Mouse (Mus musculus) heart, postnatal 0 days (tissue): ENCODE data around the gene Gm29797. TPM values are rescaled to one million over a fixed set of nuclear protein-coding genes. Genes with fewer than 3 reads are reported as not detected.
A peak's percentile ranks its signal among the peaks of the same experiment; 100 is the strongest.

Source experiments
- ATAC-seq: fragments of 200-750 bp; cut with Nextera tagmentation; 2 replicates; pipeline ENCODE4 v1.8.0; 2017; ENCODE audit warnings: low read depth, moderate number of reproducible peaks, moderate library complexity; ENCODE audit not compliant: insufficient read depth
- DNase-seq: peaks from one replicate; pipeline ENCODE4 v3.0.0-alpha.2; 2016; ENCODE audit warnings: low spot score
- H3K27ac ChIP-seq: fragments of 300-500 bp; sonication (generic); 2 replicates; pipeline ENCODE4 v1.5.1; 2014; ENCODE audit warnings: low read depth, mild to moderate bottlenecking
- H3K27me3 ChIP-seq: fragments of 300-500 bp; sonication (generic); 2 replicates; pipeline ENCODE4 v1.6.1; 2014; ENCODE audit warnings: low read length, mixed read lengths; ENCODE audit not compliant: control insufficient read depth, insufficient read depth
- H3K36me3 ChIP-seq: fragments of 300-500 bp; sonication (generic); replicated peaks from 2 replicates; pipeline ENCODE4 v1.6.1; 2014; ENCODE audit warnings: low read length, mixed read lengths; ENCODE audit not compliant: control insufficient read depth, insufficient read depth
- H3K4me1 ChIP-seq: fragments of 300-500 bp; sonication (generic); 2 replicates; pipeline ENCODE4 v1.6.1; 2014; ENCODE audit warnings: antibody characterized with exemption; ENCODE audit not compliant: control insufficient read depth, insufficient read depth
- H3K4me2 ChIP-seq: fragments of 300-500 bp; sonication (generic); 2 replicates; pipeline ENCODE4 v1.6.1; 2014; ENCODE audit warnings: low read depth, mild to moderate bottlenecking, low read length, moderate library complexity
- H3K4me3 ChIP-seq: fragments of 300-500 bp; sonication (generic); 2 replicates; pipeline ENCODE4 v1.5.1; 2014; ENCODE audit warnings: low read depth, low read length
- H3K9ac ChIP-seq: fragments of 300-500 bp; sonication (generic); replicated peaks from 2 replicates; pipeline ENCODE4 v1.6.1; 2014; ENCODE audit warnings: low read depth, low read length, mixed read lengths
- H3K9me3 ChIP-seq: fragments of 300-500 bp; sonication (generic); replicated peaks from 2 replicates; pipeline ENCODE4 v1.6.1; 2016; ENCODE audit warnings: low read length; ENCODE audit not compliant: control insufficient read depth
- CTCF ChIP-seq: IDR thresholded peaks from 2 replicates; pipeline ENCODE4 v1.5.1; 2016; ENCODE audit warnings: antibody characterized with exemption, control low read depth, low read depth
- EP300 ChIP-seq: IDR thresholded peaks from 2 replicates; pipeline ENCODE4 v1.6.1; 2016; ENCODE audit warnings: antibody characterized with exemption, low read depth
- WGBS: fragments of 180-500 bp; shearing (Covaris S2); extraction: QIAGEN DNeasy Blood & Tissue Kit; methylation state at CpG from one replicate; pipeline ENCODE4 v1.1.7; 2014; 5-methylcytosine and 5-hydroxymethylcytosine counted together
- polyA plus RNA-seq: library from polyadenylated mRNA; unstranded; fragments of >200 nt; fragmentation: Nextera tagmentation; extraction: Ambion mirVana; gene quantifications from 2 replicates; pipeline ENCODE4 v1.2.1, GENCODE M21; 2015
- total RNA-seq: library from RNA; depleted of rRNA; stranded (reverse); fragments of >200 nt; gene quantifications from 2 replicates; pipeline ENCODE4 v1.2.3, GENCODE M21; 2014; ENCODE audit warnings: low replicate concordance

Gene Gm29797
- total and polyA plus RNA-seq, 2 experiments from 2014 or later: not detected

- DNase-seq (peak; percentile 42), ATAC-seq (peak; percentile 56)
- Histone ChIP-seq H3K4me1 (0 out of 2 replicates have a peak, but pooled peaks cover 4% of the 10 kb centered on the region), H3K36me3 (no peaks in the 10 kb centered on the region), H3K4me2 (no peak overlapping the region), H3K9ac (no peak overlapping the region), H3K27ac (peak overlapping the region; percentile 82), H3K27me3 (0 out of 2 replicates have a peak, but pooled peaks cover 6% of the 10 kb centered on the region), H3K9me3 (no peaks in the 10 kb centered on the region), H3K4me3 (no peak overlapping the region)
- WGBS: 13% methylated on average over 4 of the region's 4 CpGs
- TF ChIP-seq EP300 (no peak; the same call in 1 of the 2 replicates), CTCF (no peak)
Measured at GRCm38 (mm10) chr2:181663298-181663630, 6.4 kb downstream of the Gm29797 start.

DNA sequence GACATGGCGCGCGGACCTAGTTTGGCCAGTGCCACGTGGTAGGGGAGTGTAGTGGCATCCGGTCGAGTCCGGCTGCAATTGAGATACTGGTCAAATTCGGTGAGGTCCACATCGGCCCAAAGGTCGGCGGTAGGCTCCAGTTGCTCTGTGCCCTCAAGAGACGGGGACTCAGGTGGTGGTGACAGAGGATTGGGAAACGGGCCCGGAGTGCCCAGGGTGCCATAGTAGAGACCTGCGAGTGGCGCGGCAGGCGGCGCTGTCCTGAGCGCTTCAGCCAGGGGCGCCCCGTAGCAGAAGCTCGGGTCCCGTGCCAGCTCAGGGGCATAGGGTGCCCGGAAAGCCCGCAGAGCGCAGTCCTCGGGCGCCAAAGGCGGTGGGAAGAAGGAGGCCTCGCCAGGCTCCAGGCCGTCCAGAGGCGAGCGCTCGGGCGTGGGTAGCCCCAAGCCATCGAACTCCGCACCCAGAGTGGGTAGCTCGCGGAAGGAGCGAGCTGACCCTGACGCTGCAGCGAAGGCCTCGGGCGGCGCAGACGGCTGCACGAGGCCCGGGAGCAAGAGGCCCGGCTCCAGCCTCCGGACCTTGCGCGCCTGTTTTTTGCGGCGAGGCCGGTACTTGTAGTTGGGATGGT, 13.6 kb downstream of the Gm29797 start:
- no peak for DNase-seq
- no peak for ATAC-seq
- H3K4me3 ChIP-seq: peak overlapping the region; percentile 59
- H3K4me2 ChIP-seq: peak overlapping the region; percentile 66
- no peak for TF ChIP-seq CTCF
- no peak for TF ChIP-seq EP300
- H3K36me3 ChIP-seq: no peaks in the 10 kb centered on the region
- H3K9me3 ChIP-seq: no peaks in the 10 kb centered on the region
- no peaks in the 10 kb centered on the region for H3K4me1 ChIP-seq
- peaks cover 65% of the 10 kb centered on the region for H3K27me3 ChIP-seq
- peak overlapping the region; percentile 67 for H3K9ac ChIP-seq
- peak overlapping the region; percentile 77 for H3K27ac ChIP-seq
- 3% methylated on average over 56 of the region's 56 CpGs for WGBS

- ATAC-seq (no peak), DNase-seq (no peak)
- Histone ChIP-seq H3K27me3 (peaks cover 65% of the 10 kb centered on the region), H3K4me3 (peak overlapping the region; percentile 59), H3K4me1 (no peaks in the 10 kb centered on the region), H3K9me3 (no peaks in the 10 kb centered on the region), H3K36me3 (no peaks in the 10 kb centered on the region), H3K9ac (peak overlapping the region; percentile 67), H3K4me2 (peak overlapping the region; percentile 66), H3K27ac (peak overlapping the region; percentile 77)
- TF ChIP-seq CTCF (no peak), EP300 (no peak)
- WGBS: 1% methylated on average over 41 of the region's 41 CpGs
Measured at GRCm38 (mm10) chr2:181670913-181671311, 14.1 kb downstream of the Gm29797 start.

DNA sequence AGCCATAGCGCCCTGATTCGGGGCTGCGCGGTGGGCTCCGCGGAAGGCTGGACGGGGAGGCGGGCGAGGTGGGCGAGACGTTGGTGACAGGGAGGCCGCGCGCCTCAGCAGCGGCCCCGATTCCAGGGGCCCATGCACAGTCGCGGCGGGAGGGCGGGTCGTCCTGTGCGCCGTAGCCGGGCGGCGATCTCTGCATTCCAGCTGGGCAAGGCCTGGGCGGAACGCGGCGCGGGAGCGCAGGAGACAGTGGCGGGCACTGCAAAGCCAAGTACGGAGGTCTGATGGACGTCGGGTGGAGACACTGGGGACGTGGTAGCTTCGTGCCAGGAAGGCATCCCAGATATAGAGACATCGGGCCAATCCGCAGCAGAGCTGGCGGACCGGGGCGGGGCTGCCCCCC, 14.5 kb downstream of the Gm29797 start, which contains the start of gene Sox18:
Gene Sox18 (minus strand): TSS at position 315 of the 400 bp plus-strand sequence.
- Histone ChIP-seq H3K4me2 (peak within 1 kb of the TSS; percentile 66), H3K4me3 (peak within 1 kb of the TSS; percentile 59), H3K36me3 (no peaks in the 10 kb centered on the region), H3K27ac (peak within 1 kb of the TSS; percentile 77), H3K4me1 (no peaks in the 10 kb centered on the region), H3K9me3 (no peaks in the 10 kb centered on the region), H3K9ac (peak within 1 kb of the TSS; percentile 67), H3K27me3 (peaks cover 65% of the 10 kb centered on the region)
- TF ChIP-seq CTCF (no peak), EP300 (no peak)
- DNase-seq: no peak
- WGBS: under 1% methylated on average over 37 of the region's 43 CpGs
- ATAC-seq: peak; percentile 47

GRCm38 (mm10) chr2:181671984-181672383, 15.2 kb downstream of the Gm29797 start:
- ATAC-seq: no peak
- 24% methylated on average over 7 of the region's 7 CpGs for WGBS
- H3K4me2 ChIP-seq: peak overlapping the region; percentile 66; the same call in 1 of the 2 replicates
- no peaks in the 10 kb centered on the region for H3K36me3 ChIP-seq
- no peaks in the 10 kb centered on the region for H3K9me3 ChIP-seq
- H3K27ac ChIP-seq: peak overlapping the region; percentile 77
- no peak overlapping the region for H3K9ac ChIP-seq
- no peaks in the 10 kb centered on the region for H3K4me1 ChIP-seq
- no peak for TF ChIP-seq CTCF
- no peak for TF ChIP-seq EP300
- H3K27me3 ChIP-seq: peaks cover 65% of the 10 kb centered on the region
- H3K4me3 ChIP-seq: peak overlapping the region; percentile 59; the same call in 1 of the 2 replicates
- no peak for DNase-seq
